Mouse (Mus musculus): ENCODE data around the gene Tsga10. TPM values are rescaled to one million over a fixed set of nuclear protein-coding genes. Genes with fewer than 3 reads are reported as not detected.
"Not testable (repeated sequence)": the region's sequence is repeated elsewhere in the genome, so short reads cannot be mapped to it uniquely, and the experiment has no call there.

Tsga10 gene
- polyA plus RNA-seq, 1 experiment from 2014 or later = 11.0 TPM

- Histone ChIP-seq H3K4me3 (no peak overlapping the region), H3K27ac (replicated peaks) (no peak overlapping the region), H3K27me3 (ENCODE audit: low read depth, poor library complexity, severe bottlenecking) (no peaks in the 10 kb centered on the region), H3K36me3 (no peaks in the 10 kb centered on the region), H3K9me3 (replicated peaks) (no peaks in the 10 kb centered on the region), H3K4me1 (no peaks in the 10 kb centered on the region)
- WGBS = 74% methylated on average over 10 of the region's 10 CpGs
- DNase-seq (ENCODE audit: low spot score) = no peak
Observed at GRCm38 (mm10) chr1:37728053-37728452, 138.2 kb downstream of the Tsga10 start.

GRCm38 (mm10) chr1:37727186-37727585 is 139.0 kb downstream of the Tsga10 start:
- H3K9me3 ChIP-seq (replicated peaks) = no peaks in the 10 kb centered on the region
- no peak overlapping the region for H3K4me3 ChIP-seq
- no peaks in the 10 kb centered on the region for H3K27me3 ChIP-seq (ENCODE audit: low read depth, poor library complexity, severe bottlenecking)
- WGBS = 85% methylated on average over 8 of the region's 8 CpGs
- H3K4me1 ChIP-seq = no peaks in the 10 kb centered on the region
- no peaks in the 10 kb centered on the region for H3K36me3 ChIP-seq
- no peak overlapping the region for H3K27ac ChIP-seq (replicated peaks)
- no peak for DNase-seq (ENCODE audit: low spot score)

GRCm38 (mm10) chr1:37726426-37726825 is 139.8 kb downstream of the Tsga10 start:
- no peak for DNase-seq (ENCODE audit: low spot score)
- H3K4me1 ChIP-seq = no peaks in the 10 kb centered on the region
- H3K27me3 ChIP-seq (ENCODE audit: low read depth, poor library complexity, severe bottlenecking) = peaks cover 4% of the 10 kb centered on the region
- 88% methylated on average over 8 of the region's 8 CpGs for WGBS
- H3K27ac ChIP-seq (replicated peaks) = no peak overlapping the region
- no peak overlapping the region for H3K4me3 ChIP-seq
- H3K9me3 ChIP-seq (replicated peaks) = no peaks in the 10 kb centered on the region
- no peaks in the 10 kb centered on the region for H3K36me3 ChIP-seq

GRCm38 (mm10) chr1:37725880-37726279 is 140.3 kb downstream of the Tsga10 start:
- peaks cover 9% of the 10 kb centered on the region for H3K27me3 ChIP-seq (ENCODE audit: low read depth, poor library complexity, severe bottlenecking)
- no peaks in the 10 kb centered on the region for H3K36me3 ChIP-seq
- H3K4me1 ChIP-seq = no peaks in the 10 kb centered on the region
- H3K4me3 ChIP-seq = no peak overlapping the region
- DNase-seq (ENCODE audit: low spot score) = no peak
- H3K9me3 ChIP-seq (replicated peaks) = no peaks in the 10 kb centered on the region
- WGBS = 74% methylated on average over 12 of the region's 12 CpGs
- no peak overlapping the region for H3K27ac ChIP-seq (replicated peaks)

- Histone ChIP-seq H3K4me1 (peaks cover 16% of the 10 kb centered on the region), H3K9me3 (replicated peaks) (no peaks in the 10 kb centered on the region), H3K4me3 (no peak overlapping the region), H3K27ac (replicated peaks) (no peak overlapping the region), H3K27me3 (ENCODE audit: low read depth, poor library complexity, severe bottlenecking) (peaks cover 44% of the 10 kb centered on the region), H3K36me3 (no peaks in the 10 kb centered on the region)
- 73% methylated on average over 5 of the region's 5 CpGs for WGBS
- DNase-seq (ENCODE audit: low spot score) = no peak
Observed at GRCm38 (mm10) chr1:37721092-37721491, 145.1 kb downstream of the Tsga10 start.

- Histone ChIP-seq H3K4me1 (peaks cover 16% of the 10 kb centered on the region), H3K27ac (replicated peaks) (peak within 1 kb of the TSS; percentile 75), H3K36me3 (no peaks in the 10 kb centered on the region), H3K27me3 (ENCODE audit: low read depth, poor library complexity, severe bottlenecking) (peaks cover 44% of the 10 kb centered on the region), H3K4me3 (peak within 1 kb of the TSS; percentile 69), H3K9me3 (replicated peaks) (no peaks in the 10 kb centered on the region)
- WGBS = 1% methylated on average over 68 of the region's 69 CpGs
- peak; percentile 61 for DNase-seq (ENCODE audit: low spot score)
Observed at GRCm38 (mm10) chr1:37719761-37720640, 146.2 kb downstream of the Tsga10 start, which contains the start of gene 2010300C02Rik. 2010300C02Rik (minus strand) TSS chr1:37720085.

GRCm38 (mm10) chr1:37719030-37719723 is 147.1 kb downstream of the Tsga10 start:
- Histone ChIP-seq H3K36me3 (no peaks in the 10 kb centered on the region), H3K9me3 (replicated peaks) (no peaks in the 10 kb centered on the region), H3K27me3 (ENCODE audit: low read depth, poor library complexity, severe bottlenecking) (peaks cover 44% of the 10 kb centered on the region), H3K4me3 (peak overlapping the region; percentile 69), H3K27ac (replicated peaks) (peak overlapping the region; percentile 75), H3K4me1 (peaks cover 16% of the 10 kb centered on the region)
- 4% methylated on average over 49 of the region's 49 CpGs for WGBS
- peak; percentile 35 for DNase-seq (ENCODE audit: low spot score)

- no peaks in the 10 kb centered on the region for H3K9me3 ChIP-seq (replicated peaks)
- peaks cover 44% of the 10 kb centered on the region for H3K27me3 ChIP-seq (ENCODE audit: low read depth, poor library complexity, severe bottlenecking)
- no peak overlapping the region for H3K4me3 ChIP-seq
- DNase-seq (ENCODE audit: low spot score) = no peak
- peaks cover 16% of the 10 kb centered on the region for H3K4me1 ChIP-seq
- WGBS = 49% methylated on average over 7 of the region's 7 CpGs
- no peak overlapping the region for H3K27ac ChIP-seq (replicated peaks)
- no peaks in the 10 kb centered on the region for H3K36me3 ChIP-seq
Observed at GRCm38 (mm10) chr1:37718516-37718915, 147.7 kb downstream of the Tsga10 start.

- WGBS = 82% methylated on average over 14 of the region's 14 CpGs
Observed at GRCm38 (mm10) chr1:37717415-37718195, 148.6 kb downstream of the Tsga10 start.

GRCm38 (mm10) chr1:37712357-37712737 is 153.9 kb downstream of the Tsga10 start:
- H3K4me1 ChIP-seq; H3K27ac ChIP-seq (replicated peaks); H3K27me3 ChIP-seq (ENCODE audit: low read depth, poor library complexity, severe bottlenecking); H3K4me3 ChIP-seq; H3K36me3 ChIP-seq; DNase-seq (ENCODE audit: low spot score); H3K9me3 ChIP-seq (replicated peaks): not testable (repeated sequence)
- WGBS = 87% methylated on average over 4 of the region's 4 CpGs

More at GRCm38 (mm10) chr1:37717415-37718195, 148.6 kb downstream of the Tsga10 start:
- Histone ChIP-seq H3K9me3 (replicated peaks) (no peaks in the 10 kb centered on the region), H3K27me3 (ENCODE audit: low read depth, poor library complexity, severe bottlenecking) (peaks cover 44% of the 10 kb centered on the region), H3K27ac (replicated peaks) (no peak overlapping the region), H3K4me3 (no peak overlapping the region), H3K4me1 (peaks cover 16% of the 10 kb centered on the region), H3K36me3 (no peaks in the 10 kb centered on the region)
- DNase-seq (ENCODE audit: low spot score) = no peak

GRCm38 (mm10) chr1:37711596-37712356 is 154.5 kb downstream of the Tsga10 start:
- H3K36me3 ChIP-seq = no peaks in the 10 kb centered on the region
- H3K4me3 ChIP-seq = no peak overlapping the region
- H3K4me1 ChIP-seq = no peaks in the 10 kb centered on the region
- H3K27ac ChIP-seq (replicated peaks) = no peak overlapping the region
- 91% methylated on average over 10 of the region's 10 CpGs for WGBS
- no peaks in the 10 kb centered on the region for H3K9me3 ChIP-seq (replicated peaks)
- DNase-seq (ENCODE audit: low spot score) = no peak
- no peaks in the 10 kb centered on the region for H3K27me3 ChIP-seq (ENCODE audit: low read depth, poor library complexity, severe bottlenecking)

- H3K27ac ChIP-seq (replicated peaks) = no peak overlapping the region
- H3K9me3 ChIP-seq (replicated peaks) = no peaks in the 10 kb centered on the region
- H3K27me3 ChIP-seq (ENCODE audit: low read depth, poor library complexity, severe bottlenecking) = no peaks in the 10 kb centered on the region
- WGBS = 86% methylated on average over 5 of the region's 5 CpGs
- no peaks in the 10 kb centered on the region for H3K4me1 ChIP-seq
- DNase-seq (ENCODE audit: low spot score) = no peak
- H3K36me3 ChIP-seq = no peaks in the 10 kb centered on the region
- no peak overlapping the region for H3K4me3 ChIP-seq
Observed at GRCm38 (mm10) chr1:37711082-37711481, 155.1 kb downstream of the Tsga10 start.

Data from midbrain, embryonic 10.5 days (tissue).